ENCODE assay signal across 9 mouse cellular contexts in the genomic region with DNA sequence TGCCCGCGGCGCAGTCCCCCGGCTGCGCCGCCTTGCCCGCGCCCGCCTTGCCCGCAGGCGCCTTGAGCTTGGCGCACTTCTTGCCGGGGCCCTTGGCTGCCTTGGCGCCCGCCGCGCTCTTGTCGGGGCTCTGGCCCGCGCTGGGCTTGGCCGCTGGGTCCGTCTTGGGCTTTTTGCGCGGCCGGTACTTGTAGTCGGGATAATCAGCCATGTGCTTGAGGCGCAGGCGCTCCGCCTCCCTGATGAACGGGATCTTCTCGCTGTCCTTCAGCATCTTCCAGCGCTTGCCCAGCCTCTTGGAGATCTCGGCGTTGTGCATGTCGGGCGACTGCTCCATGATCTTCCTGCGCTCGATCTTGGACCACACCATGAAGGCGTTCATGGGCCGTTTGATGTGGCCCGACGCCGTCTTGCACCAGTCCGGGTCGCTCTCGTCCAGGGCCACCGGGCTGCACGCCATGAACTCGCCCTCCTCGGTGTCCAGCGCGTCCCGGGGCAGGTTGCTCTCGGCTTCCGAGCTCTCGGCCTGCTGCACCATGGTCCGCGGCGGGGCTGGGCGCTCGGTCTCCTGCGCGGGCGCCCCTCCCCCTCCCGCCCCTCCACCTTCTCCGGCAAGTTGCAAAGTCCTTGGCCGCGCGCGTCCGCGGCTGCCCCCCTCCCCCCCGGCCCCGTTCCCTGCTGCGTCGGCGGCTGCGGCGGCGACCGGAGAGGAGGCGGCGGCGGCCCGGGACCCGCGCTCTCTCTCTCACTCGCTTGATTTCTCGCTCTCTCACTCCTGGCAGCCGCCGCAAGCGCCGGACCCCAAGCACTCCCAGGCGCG. TPM values are rescaled to one million over a fixed set of nuclear protein-coding genes. Genes with fewer than 3 reads are reported as not detected.
DNase-seq lines count a peak whose midpoint lies in the region; ATAC-seq and TF ChIP-seq lines count a peak whose summit lies in the region.
"Had no signal": no experiment of that assay in that cellular context is flagged by ENCODE, and none has a peak within 500 bp of the region (broad histone marks: within the 10 kb centered on the region; RNA-seq: fewer than 3 reads in every experiment).

A gene (minus strand): TSS at position 704 of the 820 bp plus-strand sequence.

- TF ChIP-seq POLR2A in cortical plate, adult 2 months (IDR thresholded peaks at IDR 0.05; ENCODE audit: extremely low read depth, insufficient read depth, low read length), result no peak

- H3K27me3 ChIP-seq in heart, embryonic 12.5 days (replicated peaks), result no peaks in the 10 kb centered on the region
- H3K27me3 ChIP-seq in liver, embryonic 13.5 days, result peaks cover 74% of the 10 kb centered on the region

- peak; percentile 61 for ATAC-seq in heart, embryonic 12.5 days (ENCODE audit: insufficient number of reproducible peaks, low FRiP score)
- peak; percentile 39 for ATAC-seq in liver, embryonic 13.5 days (ENCODE audit: low read depth)

- H3K36me3 ChIP-seq in heart, embryonic 12.5 days, result no peaks in the 10 kb centered on the region
- no peaks in the 10 kb centered on the region for H3K36me3 ChIP-seq in liver, embryonic 13.5 days

- no peak for TF ChIP-seq CTCF in gastrocnemius, adult 2 months (IDR thresholded peaks at IDR 0.05)
- TF ChIP-seq CTCF in cortical plate, adult 2 months (IDR thresholded peaks at IDR 0.05; ENCODE audit: extremely low read depth, insufficient read depth, low read length), result no peak

- no peaks in the 10 kb centered on the region for H3K9me3 ChIP-seq in heart, embryonic 12.5 days (replicated peaks)
- H3K9me3 ChIP-seq in liver, embryonic 13.5 days (replicated peaks), result no peaks in the 10 kb centered on the region

- peak within 1 kb of the TSS; percentile 94 for H3K9ac ChIP-seq in heart, embryonic 12.5 days
- H3K9ac ChIP-seq in liver, embryonic 13.5 days, result peak within 1 kb of the TSS; percentile 50

- no peaks in the 10 kb centered on the region for H3K4me1 ChIP-seq in cortical plate, adult 2 months (ENCODE audit: control insufficient read depth, insufficient read depth, low read length)
- H3K4me1 ChIP-seq in heart, embryonic 12.5 days (replicated peaks), result peaks cover 7% of the 10 kb centered on the region; the same call in 1 of the 2 replicates
- 0 out of 2 replicates have a peak, but pooled peaks cover 6% of the 10 kb centered on the region for H3K4me1 ChIP-seq in liver, embryonic 13.5 days (replicated peaks)

- peak within 1 kb of the TSS; percentile 97 for H3K4me2 ChIP-seq in heart, embryonic 12.5 days
- H3K4me2 ChIP-seq in liver, embryonic 13.5 days, result peak within 1 kb of the TSS; percentile 61

- peak within 1 kb of the TSS; percentile 75 for H3K4me3 ChIP-seq in gastrocnemius, adult 2 months
- H3K4me3 ChIP-seq in cortical plate, adult 2 months (ENCODE audit: insufficient read depth, low read length), result peak within 1 kb of the TSS; percentile 70
- H3K4me3 ChIP-seq in heart, embryonic 12.5 days, result peak within 1 kb of the TSS; percentile 86
- H3K4me3 ChIP-seq in liver, embryonic 13.5 days (replicated peaks), result peak within 1 kb of the TSS; percentile 53

- DNase-seq in gastrocnemius, adult 2 months, result peak; percentile 37
- DNase-seq in gastrocnemius, adult 8-10 months (ENCODE audit: low spot score in 2 of 2), result no peak
- DNase-seq in kidney, postnatal 4 days, result peak; percentile 62 to 77
- DNase-seq in liver, embryonic 13.5 days, result no peak
- DNase-seq in ovary, postnatal 36 days (ENCODE audit: low spot score), result peak; percentile 44
- no peak for DNase-seq in thymus, postnatal 36 days

- intact Hi-C loops in gastrocnemius, adult 2 months (cut with DNase I), result loop anchor here (10.0 kb wide), 1 partner anchor 1083 kb away; no protein-coding TSS in a partner anchor

- no peak within 1 kb of the TSS for H3K27ac ChIP-seq in gastrocnemius, adult 2 months
- peak within 1 kb of the TSS; percentile 98 for H3K27ac ChIP-seq in cortical plate, adult 2 months (ENCODE audit: insufficient read depth, low read length)
- H3K27ac ChIP-seq in heart, embryonic 12.5 days (ENCODE audit: poor library complexity, severe bottlenecking), result peak within 1 kb of the TSS; percentile 97
- no peak within 1 kb of the TSS; the same call in 1 of the 2 replicates for H3K27ac ChIP-seq in liver, embryonic 13.5 days
- H3K27ac ChIP-seq: macrophage had no signal

- under 1% methylated on average over 91 of the region's 95 CpGs for WGBS in heart, embryonic 12.5 days
- WGBS in liver, embryonic 13.5 days (ENCODE audit: insufficient replicate concordance), result under 1% methylated on average over 80 of the region's 95 CpGs

RNA-seq across cellular contexts. Expression of the gene that starts here (rescaled TPM):
- total RNA-seq in gastrocnemius, adult 2 months (2021), result under 1 TPM; 0.05 to 0.11 TPM
- total RNA-seq in gastrocnemius, adult 8-10 months (2022), result under 1 TPM in 3 of 4 experiments, not detected in 1; 0.02 to 0.07 (median 0.03) TPM
- 5.3 and 5.8 TPM in 2 replicates for polyA plus RNA-seq in cortical plate, adult 2 months (2012; rRNA removed)
- polyA plus RNA-seq in heart, embryonic 12.5 days (2016; fragmentation: Nextera tagmentation; extraction: Ambion mirVana), result 25.1 and 27.5 TPM in 2 replicates
- polyA plus RNA-seq in liver, embryonic 13.5 days (2015; fragmentation: Nextera tagmentation; extraction: Ambion mirVana), result 2.1 and 2.6 TPM in 2 replicates
- polyA plus RNA-seq: macrophage had no signal

Comparison
In these comparisons a context has a peak if more than half of its experiments do, and no peak if none do; other contexts are left out.
1. Peak in DNase-seq and H3K4me3 ChIP-seq in gastrocnemius, adult 2 months; RNA of the gene not detected or under 1 TPM.
2. DNase-seq: peak in kidney, postnatal 4 days (2 of 2) and ovary, postnatal 36 days (single experiment); none in gastrocnemius, adult 8-10 months (0 of 2), liver, embryonic 13.5 days (single experiment) and thymus, postnatal 36 days (0 of 2).
3. H3K27ac ChIP-seq: peak in cortical plate, adult 2 months (single experiment) and heart, embryonic 12.5 days (single experiment); none in gastrocnemius, adult 2 months (single experiment) and liver, embryonic 13.5 days (single experiment).
4. Peak in every context shown above with its lines, with median percentiles within 50 percentile points of each other: H3K4me3 ChIP-seq.